Comparison of ENCODE assay signal across 8 mouse cellular contexts in genomic region chr4:116073146-116073545, GRCm38 (mm10). TPM values are rescaled to one million over a fixed set of nuclear protein-coding genes. Genes with fewer than 3 reads are reported as not detected.
DNase-seq lines count a peak whose midpoint lies in the region; ATAC-seq lines count a peak whose summit lies in the region.

No protein-coding gene starts in this region.

- peak overlapping the region; percentile 13; the same call in 1 of the 2 replicates for H3K4me2 ChIP-seq in kidney, embryonic 14.5 days (replicated peaks; ENCODE audit: low read depth, low read length)
- peak overlapping the region; percentile 38 for H3K4me2 ChIP-seq in hindbrain, embryonic 16.5 days (ENCODE audit: low read length)

- H3K9me3 ChIP-seq in kidney, embryonic 14.5 days (ENCODE audit: control insufficient read depth, low read length) = no peaks in the 10 kb centered on the region
- no peaks in the 10 kb centered on the region for H3K9me3 ChIP-seq in hindbrain, embryonic 16.5 days (ENCODE audit: control insufficient read depth, low read length)

- no peak overlapping the region for H3K27ac ChIP-seq in kidney, embryonic 14.5 days (ENCODE audit: low read depth, low read length)
- no peak overlapping the region for H3K27ac ChIP-seq in hindbrain, embryonic 16.5 days (ENCODE audit: low read depth, low read length)

- peaks cover 24% of the 10 kb centered on the region for H3K36me3 ChIP-seq in kidney, embryonic 14.5 days (ENCODE audit: control insufficient read depth, insufficient read depth, low read length)
- peaks cover 10% of the 10 kb centered on the region for H3K36me3 ChIP-seq in hindbrain, embryonic 16.5 days (ENCODE audit: control insufficient read depth, insufficient read depth, low read length)

- no peaks in the 10 kb centered on the region for H3K27me3 ChIP-seq in kidney, embryonic 14.5 days (ENCODE audit: control insufficient read depth, insufficient read depth, low read length)
- H3K27me3 ChIP-seq in hindbrain, embryonic 16.5 days (replicated peaks; ENCODE audit: control insufficient read depth, insufficient read depth, low read length) = no peaks in the 10 kb centered on the region

- no peak for DNase-seq in kidney, adult 18-20 months
- peak; percentile 74 for DNase-seq in brain, adult 2 months (ENCODE audit: low read depth, low spot score)
- peak; percentile 45 for DNase-seq in naive thymus-derived CD4-positive, alpha-beta T cell, adult 2 months (ENCODE audit: low read depth)
- no peak for DNase-seq in layer of hippocampus, adult 18-20 months (ENCODE audit: low spot score in 2 of 2)
- no peak for DNase-seq in urinary bladder, postnatal 10 days (ENCODE audit: low spot score)
- no peak for DNase-seq in urinary bladder, adult 2 months (ENCODE audit: low spot score)

- H3K9ac ChIP-seq in kidney, embryonic 14.5 days (ENCODE audit: low read depth, low read length) = 0 out of 2 replicates have a peak overlapping the region, but pooled peaks have one; percentile 23
- H3K9ac ChIP-seq in hindbrain, embryonic 16.5 days (ENCODE audit: low read depth, low read length) = no peak overlapping the region

- H3K4me3 ChIP-seq in kidney, embryonic 14.5 days (ENCODE audit: low read length) = peak overlapping the region; percentile 11; the same call in 1 of the 2 replicates
- no peak overlapping the region for H3K4me3 ChIP-seq in hindbrain, embryonic 16.5 days (ENCODE audit: low read length)

- WGBS in kidney, embryonic 14.5 days = 57% methylated on average over 4 of the region's 4 CpGs
- WGBS in hindbrain, embryonic 16.5 days = 53% methylated on average over 4 of the region's 4 CpGs

- ATAC-seq in kidney, embryonic 14.5 days (ENCODE audit: low FRiP score, low TSS enrichment) = no peak
- no peak for ATAC-seq in hindbrain, embryonic 16.5 days

- peaks cover 26% of the 10 kb centered on the region for H3K4me1 ChIP-seq in kidney, embryonic 14.5 days (ENCODE audit: control insufficient read depth, insufficient read depth, low read length)
- peaks cover 32% of the 10 kb centered on the region for H3K4me1 ChIP-seq in hindbrain, embryonic 16.5 days (ENCODE audit: control insufficient read depth, insufficient read depth, low read depth, low read length)

RNA-seq across cellular contexts. Expression of gene Uqcrh, which starts 1.7 kb away (rescaled TPM):
- 513 and 692 TPM in 2 replicates for polyA plus RNA-seq in kidney, embryonic 14.5 days (2014; fragmentation: Nextera tagmentation; extraction: Ambion mirVana)
- 427 and 492 TPM in 2 replicates for polyA plus RNA-seq in hindbrain, embryonic 16.5 days (2015; fragmentation: Nextera tagmentation; extraction: Ambion mirVana)
- 100 to 1,000 TPM; 395 to 403 TPM for total RNA-seq in layer of hippocampus, adult 18-20 months (2021)
- 669 and 757 TPM in 2 replicates for polyA plus RNA-seq in urinary bladder, adult 2 months (2012; rRNA removed)

RNA-seq across cellular contexts. Expression of gene Lrrc41, which starts 1.9 kb away (rescaled TPM):
- polyA plus RNA-seq in kidney, embryonic 14.5 days (2014; fragmentation: Nextera tagmentation; extraction: Ambion mirVana) = 66.6 and 78.1 TPM in 2 replicates
- polyA plus RNA-seq in hindbrain, embryonic 16.5 days (2015; fragmentation: Nextera tagmentation; extraction: Ambion mirVana) = 72.1 and 78.4 TPM in 2 replicates
- total RNA-seq in layer of hippocampus, adult 18-20 months (2021) = 10 to 100 TPM; 46.2 to 50.1 TPM
- 25.8 and 26.4 TPM in 2 replicates for polyA plus RNA-seq in urinary bladder, adult 2 months (2012; rRNA removed)

RNA-seq across cellular contexts. Expression of gene Nsun4, which starts 19.5 kb away (rescaled TPM):
- polyA plus RNA-seq in kidney, embryonic 14.5 days (2014; fragmentation: Nextera tagmentation; extraction: Ambion mirVana) = 17.1 and 24.1 TPM in 2 replicates
- polyA plus RNA-seq in hindbrain, embryonic 16.5 days (2015; fragmentation: Nextera tagmentation; extraction: Ambion mirVana) = 11.9 and 12.1 TPM in 2 replicates
- total RNA-seq in layer of hippocampus, adult 18-20 months (2021) = 1 to 10 TPM; 9.6 TPM
- 10.3 and 11.1 TPM in 2 replicates for polyA plus RNA-seq in urinary bladder, adult 2 months (2012; rRNA removed)

RNA-seq across cellular contexts. Expression of gene Rad54l, which starts 50.3 kb away (rescaled TPM):
- 26.6 and 40.7 TPM in 2 replicates for polyA plus RNA-seq in kidney, embryonic 14.5 days (2014; fragmentation: Nextera tagmentation; extraction: Ambion mirVana)
- 7.6 and 9.1 TPM in 2 replicates for polyA plus RNA-seq in hindbrain, embryonic 16.5 days (2015; fragmentation: Nextera tagmentation; extraction: Ambion mirVana)
- total RNA-seq in layer of hippocampus, adult 18-20 months (2021) = under 1 TPM; 0.33 to 0.35 TPM
- polyA plus RNA-seq in urinary bladder, adult 2 months (2012; rRNA removed) = 1.1 and 1.3 TPM in 2 replicates

RNA-seq across cellular contexts. Expression of gene Pomgnt1, which starts 50.5 kb away (rescaled TPM):
- 50.9 and 68.2 TPM in 2 replicates for polyA plus RNA-seq in kidney, embryonic 14.5 days (2014; fragmentation: Nextera tagmentation; extraction: Ambion mirVana)
- 68.2 and 72.1 TPM in 2 replicates for polyA plus RNA-seq in hindbrain, embryonic 16.5 days (2015; fragmentation: Nextera tagmentation; extraction: Ambion mirVana)
- 10 to 100 TPM; 67.5 to 68.1 TPM for total RNA-seq in layer of hippocampus, adult 18-20 months (2021)
- 62.6 and 72.7 TPM in 2 replicates for polyA plus RNA-seq in urinary bladder, adult 2 months (2012; rRNA removed)

Comparison
In these comparisons a context has a peak if more than half of its experiments do, and no peak if none do; other contexts are left out.
1. DNase-seq: peak in brain, adult 2 months (single experiment) and naive thymus-derived CD4-positive, alpha-beta T cell, adult 2 months (single experiment); none in kidney, adult 18-20 months (single experiment), layer of hippocampus, adult 18-20 months (0 of 2), urinary bladder, postnatal 10 days (single experiment) and urinary bladder, adult 2 months (single experiment).